Mouse (Mus musculus) lung, adult 2 months (tissue): Measurements from ENCODE around the gene Ramac. TPM values are rescaled to one million over a fixed set of nuclear protein-coding genes. Genes with fewer than 3 reads are reported as not detected.

Experiments used
- DNase-seq: peaks from one replicate; pipeline ENCODE4 v3.0.0; 2022
- H3K4me1 ChIP-seq: fragments of 200-500 bp; 2 replicates; pipeline ENCODE4 v1.6.1; 2011; ENCODE audit warnings: low read length; ENCODE audit not compliant: control insufficient read depth, insufficient read depth
- H3K4me3 ChIP-seq: fragments of 200-500 bp; replicated peaks from 2 replicates; pipeline ENCODE3; 2011; ENCODE audit warnings: low read depth, mild to moderate bottlenecking, control low read depth, low read length; ENCODE audit errors: extremely low read depth
- CTCF ChIP-seq: fragments of 200-500 bp; IDR thresholded peaks from 2 replicates; pipeline ENCODE4 v1.5.1; 2011; ENCODE audit warnings: mild to moderate bottlenecking, low read length, control low read depth; ENCODE audit not compliant: insufficient read depth
- POLR2A ChIP-seq: fragments of 200-500 bp; IDR thresholded peaks from 2 replicates; pipeline ENCODE4 v1.6.1; 2011; ENCODE audit warnings: low read depth, mild to moderate bottlenecking, control low read depth, low read length, borderline replicate concordance; ENCODE audit errors: extremely low read depth
- WGBS: fragments of 180-500 bp; shearing (Covaris S2); methylation state at CpG from one replicate; pipeline ENCODE4 v1.1.7; 2018; 5-methylcytosine and 5-hydroxymethylcytosine counted together
- polyA plus RNA-seq: library from polyadenylated mRNA; depleted of rRNA; stranded (reverse); fragments of >200 nt; gene quantifications from 2 replicates; pipeline ENCODE4 v1.2.3, GENCODE M21; 2012

Gene Ramac
- polyA plus RNA-seq, 1 experiment: 13.6 TPM

- no peak for TF ChIP-seq CTCF
- TF ChIP-seq POLR2A: no peak
- no peak for DNase-seq
- Histone ChIP-seq H3K4me1 (no peaks in the 10 kb centered on the region), H3K4me3 (no peak overlapping the region)
- WGBS: 64% methylated on average over 6 of the region's 6 CpGs
Measured at GRCm38 (mm10) chr7:81731181-81731651, 31.5 kb upstream of the Ramac start.

GRCm38 (mm10) chr7:81732183-81733089 is 30.3 kb upstream of the Ramac start:
- no peak overlapping the region for H3K4me3 ChIP-seq
- 78% methylated on average over 12 of the region's 12 CpGs for WGBS
- DNase-seq: no peak
- H3K4me1 ChIP-seq: no peaks in the 10 kb centered on the region
- TF ChIP-seq CTCF (no peak), POLR2A (no peak)

DNA sequence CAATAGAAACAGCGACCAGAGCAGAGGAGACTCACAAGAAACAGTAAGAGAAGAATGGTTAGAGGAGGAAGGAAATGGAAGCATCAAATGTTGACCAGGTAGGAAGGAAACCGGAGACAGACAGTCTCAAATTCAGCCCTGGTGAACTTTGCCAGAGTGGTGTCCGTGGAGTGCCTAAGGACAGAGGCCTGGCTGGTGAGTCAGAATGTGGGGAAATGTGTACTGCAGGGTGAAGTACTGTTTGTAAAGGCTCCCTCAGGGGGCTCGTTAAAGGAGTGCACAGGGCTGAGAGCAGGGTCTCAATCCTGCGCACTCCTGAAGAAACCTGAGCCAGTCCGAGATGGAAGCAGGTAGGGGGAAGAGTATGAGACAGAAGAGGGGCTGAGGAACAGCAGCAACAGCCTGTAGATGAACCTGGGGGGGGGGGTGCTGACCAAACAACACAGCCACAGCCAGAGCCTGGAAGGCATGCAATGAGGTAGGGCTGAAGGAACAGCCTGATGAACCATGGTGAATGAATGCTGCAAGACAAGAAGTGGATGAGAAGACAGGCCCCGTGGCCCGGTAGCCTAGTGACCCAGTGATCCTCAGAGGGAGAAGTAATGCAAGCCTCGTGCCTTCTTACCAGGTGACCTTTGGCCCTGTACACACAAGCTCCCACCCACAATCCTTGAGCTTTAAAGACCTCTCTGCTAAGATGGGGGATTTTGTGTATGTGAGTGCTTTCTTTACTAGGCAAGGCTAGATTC is 27.3 kb upstream of the Ramac start:
- H3K4me1 ChIP-seq: no peaks in the 10 kb centered on the region
- TF ChIP-seq POLR2A: no peak
- no peak for TF ChIP-seq CTCF
- 49% methylated on average over 9 of the region's 9 CpGs for WGBS
- H3K4me3 ChIP-seq: no peak overlapping the region
- no peak for DNase-seq

DNA sequence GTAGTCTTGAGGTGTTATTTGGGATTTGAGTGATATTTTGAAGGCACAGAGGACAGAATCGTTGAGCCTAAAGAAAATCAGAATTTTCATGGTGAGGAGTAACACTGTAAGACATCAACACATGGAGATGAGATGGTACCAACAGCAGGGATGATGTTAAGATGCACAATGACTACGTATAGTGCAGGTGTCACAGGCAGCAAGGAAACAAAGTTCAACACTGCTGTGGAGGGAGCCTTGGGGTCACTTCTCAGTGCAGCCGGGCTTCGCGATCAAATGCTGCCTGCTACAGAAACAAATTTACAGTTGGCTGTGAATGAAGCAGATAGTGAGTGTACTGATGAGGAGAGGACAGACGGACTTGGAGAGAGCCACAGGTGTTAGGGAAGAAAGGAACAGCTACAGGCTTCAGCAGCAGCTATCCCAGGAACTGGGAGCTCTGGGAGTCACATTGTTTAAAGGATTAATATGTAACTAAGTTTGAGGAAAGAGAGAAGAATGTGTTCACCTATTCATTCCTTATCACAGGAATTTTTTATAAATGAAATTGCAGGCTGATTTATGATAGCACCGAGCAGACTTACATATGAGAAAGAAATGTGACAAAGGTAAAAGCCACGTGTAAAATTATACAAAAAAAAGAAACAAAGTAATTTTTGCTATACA is 23.9 kb upstream of the Ramac start:
- H3K4me1 ChIP-seq: no peaks in the 10 kb centered on the region
- H3K4me3 ChIP-seq: no peak overlapping the region
- 56% methylated on average over 8 of the region's 8 CpGs for WGBS
- TF ChIP-seq CTCF: no peak
- no peak for TF ChIP-seq POLR2A
- no peak for DNase-seq

- TF ChIP-seq POLR2A (no peak), CTCF (no peak)
- WGBS: 84% methylated on average over 7 of the region's 7 CpGs
- Histone ChIP-seq H3K4me3 (no peak overlapping the region), H3K4me1 (no peaks in the 10 kb centered on the region)
- no peak for DNase-seq
Measured at GRCm38 (mm10) chr7:81740010-81740409, 22.7 kb upstream of the Ramac start.

DNA sequence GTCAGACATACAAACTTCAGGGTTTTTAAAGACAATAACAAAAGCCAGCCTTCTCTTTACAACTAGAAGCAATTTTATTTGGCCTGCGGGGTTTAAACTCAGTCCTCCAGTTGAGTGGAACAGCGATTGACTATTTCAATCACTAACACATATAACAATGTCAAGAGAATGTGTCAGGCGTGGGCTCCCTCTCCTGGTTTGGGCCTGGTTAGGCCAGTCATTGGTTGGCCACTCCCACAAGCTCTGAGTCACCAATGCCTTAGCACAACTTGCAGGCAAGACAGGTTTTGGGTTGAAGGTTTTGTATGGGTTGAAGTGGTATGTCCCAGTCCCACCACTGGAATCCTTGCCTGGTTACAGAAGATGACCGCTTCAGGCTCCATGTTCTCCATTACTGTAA is 18.6 kb upstream of the Ramac start:
- WGBS: 61% methylated on average over 4 of the region's 4 CpGs
- no peaks in the 10 kb centered on the region for H3K4me1 ChIP-seq
- peak; percentile 18 for DNase-seq
- TF ChIP-seq POLR2A (no peak), CTCF (peak; percentile 57; the same call in 1 of the 2 replicates)
- no peak overlapping the region for H3K4me3 ChIP-seq

- WGBS: 67% methylated on average over 3 of the region's 3 CpGs
Measured at GRCm38 (mm10) chr7:81747956-81748355, 14.8 kb upstream of the Ramac start.

DNA sequence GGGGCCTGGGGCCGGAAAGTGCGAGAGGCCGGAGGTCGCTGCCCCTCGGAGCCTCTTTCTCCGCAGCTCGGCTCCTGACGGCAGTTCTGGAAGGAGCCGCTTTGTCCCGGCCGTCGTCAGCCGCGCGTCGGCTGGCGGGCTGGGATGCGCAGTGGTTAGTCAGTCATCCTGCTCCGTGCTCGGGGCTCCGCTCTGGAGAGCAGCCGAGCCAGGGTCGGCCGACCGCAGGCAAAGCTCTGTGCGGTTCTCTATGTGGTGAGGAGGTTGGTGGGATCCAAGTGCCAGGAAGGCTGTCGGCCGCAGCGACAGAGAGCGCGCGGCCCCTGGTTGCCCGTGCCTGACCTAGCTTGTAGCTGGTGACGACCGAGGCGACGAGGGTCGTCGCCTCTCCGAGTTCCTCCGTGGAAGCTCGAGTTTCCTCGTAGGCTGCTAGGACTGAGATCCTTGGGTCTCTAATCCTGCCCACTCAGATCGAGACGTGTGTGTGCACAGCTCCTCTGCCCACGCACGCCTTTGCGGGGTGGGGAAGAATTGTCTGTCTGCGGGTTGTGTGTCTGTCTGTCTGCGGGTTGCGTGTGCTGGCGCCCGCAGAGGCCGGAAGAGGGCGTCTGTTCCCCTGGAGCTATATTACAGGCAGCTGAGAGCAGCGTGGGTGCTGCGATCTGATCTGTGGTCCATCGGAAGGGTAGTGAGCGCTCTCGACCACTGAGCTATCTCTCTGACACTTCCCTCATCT is 553 bp downstream of the Ramac start:
- DNase-seq: no peak
- H3K4me3 ChIP-seq: peak overlapping the region; percentile 98
- no peak for TF ChIP-seq POLR2A
- peak; percentile 18; the same call in 1 of the 2 replicates for TF ChIP-seq CTCF
- WGBS: 1% methylated on average over 60 of the region's 60 CpGs
- H3K4me1 ChIP-seq: no peaks in the 10 kb centered on the region; the same call in 1 of the 2 replicates

More at GRCm38 (mm10) chr7:81747956-81748355, 14.8 kb upstream of the Ramac start:
- no peak for TF ChIP-seq CTCF
- TF ChIP-seq POLR2A: no peak
- no peak for DNase-seq
- no peak overlapping the region for H3K4me3 ChIP-seq
- no peaks in the 10 kb centered on the region for H3K4me1 ChIP-seq

DNA sequence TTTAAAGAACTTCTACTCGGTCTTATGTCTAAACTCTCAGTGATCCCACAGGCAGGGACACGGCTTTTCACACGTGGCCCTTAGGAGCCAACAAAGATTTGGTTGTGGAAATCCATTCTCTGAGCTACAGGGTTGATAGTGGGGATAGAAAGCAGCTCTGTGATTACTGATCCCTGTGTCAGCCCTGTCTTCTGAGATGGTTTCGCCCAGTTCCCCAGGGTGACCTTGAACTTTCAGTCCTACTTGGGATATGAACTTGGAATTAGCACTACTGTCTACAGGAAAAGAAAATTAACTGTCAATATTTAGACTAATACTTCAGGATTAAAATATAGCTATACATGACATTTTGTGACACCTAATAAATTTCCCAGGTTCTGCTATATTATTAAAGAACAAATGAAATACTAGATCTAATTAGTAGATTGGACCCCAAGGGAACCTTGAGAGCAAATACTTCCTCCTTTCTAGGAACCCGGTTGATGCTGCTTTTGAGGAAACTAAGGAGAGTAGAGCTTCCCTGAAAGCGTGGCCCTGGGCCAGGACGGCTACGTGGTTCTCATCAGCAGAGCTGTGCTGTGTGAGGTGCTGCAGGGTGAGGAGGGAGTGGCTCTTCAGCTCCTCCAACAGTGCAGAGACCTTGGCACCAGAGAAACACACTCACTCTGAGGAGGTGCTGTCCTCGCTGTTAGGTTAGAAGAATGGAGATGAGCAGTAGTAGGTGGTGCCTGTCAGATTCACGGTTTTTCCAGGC is 10.2 kb downstream of the Ramac start:
- Histone ChIP-seq H3K4me1 (peaks cover 2% of the 10 kb centered on the region; the same call in 1 of the 2 replicates), H3K4me3 (no peak overlapping the region)
- TF ChIP-seq POLR2A (no peak), CTCF (no peak)
- WGBS: 55% methylated on average over 10 of the region's 10 CpGs
- DNase-seq: no peak
